Mouse (Mus musculus) spleen, adult 2 months (tissue): ENCODE measurements around the gene Bmf.

ENCODE experiments used
- CTCF ChIP-seq: fragments of 200-500 bp; IDR thresholded peaks from 2 replicates; pipeline ENCODE4 v1.5.1; 2011; ENCODE audit warnings: mild to moderate bottlenecking, inconsistent platforms; ENCODE audit not compliant: insufficient read depth, insufficient read length, insufficient replicate concordance; ENCODE audit errors: extremely low read depth
- POLR2A ChIP-seq: fragments of 200-500 bp; IDR thresholded peaks from 2 replicates; pipeline ENCODE4 v1.6.1; 2011; ENCODE audit warnings: low read depth, low read length, inconsistent platforms

- TF ChIP-seq CTCF = no peak
- no peak for TF ChIP-seq POLR2A
Observed at GRCm38 (mm10) chr2:118570939-118571338, 21.5 kb upstream of the Bmf start.
